Mouse (Mus musculus): ENCODE measurements at regions not wholly inside any gene's neighbourhood (a gene's known extent, or its start where the extent isn't known, plus 50 kb on each side); places are given as distances from the start of the nearest gene placed in this dataset.

- Histone ChIP-seq H3K9me3 (no peaks in the 10 kb centered on the region), H3K4me3 (no peak overlapping the region), H3K4me1 (peaks cover 26% of the 10 kb centered on the region), H3K27me3 (ENCODE audit: poor library complexity, severe bottlenecking) (peaks cover 15% of the 10 kb centered on the region), H3K36me3 (replicated peaks) (no peaks in the 10 kb centered on the region), H3K27ac (peak overlapping the region; percentile 61; the same call in 1 of the 2 replicates)
- 24% methylated on average over 11 of the region's 11 CpGs for WGBS
- no peak for DNase-seq (ENCODE audit: extremely low spot score, low spot score)
Measured at GRCm38 (mm10) chr5:129297657-129298349, 201.3 kb downstream of the Adgrd1 start.

- H3K4me3 ChIP-seq, result no peak overlapping the region
- H3K4me1 ChIP-seq, result peaks cover 26% of the 10 kb centered on the region
- H3K27me3 ChIP-seq (ENCODE audit: poor library complexity, severe bottlenecking), result peaks cover 15% of the 10 kb centered on the region
- WGBS, result 8% methylated on average over 11 of the region's 11 CpGs
- peak overlapping the region; percentile 61 for H3K27ac ChIP-seq
- H3K9me3 ChIP-seq, result no peaks in the 10 kb centered on the region
- H3K36me3 ChIP-seq (replicated peaks), result no peaks in the 10 kb centered on the region
- peak; percentile 20 for DNase-seq (ENCODE audit: extremely low spot score, low spot score)
Measured at GRCm38 (mm10) chr5:129298646-129299455, 202.2 kb upstream of the Sfswap start.

- no peak for DNase-seq (ENCODE audit: extremely low spot score, low spot score)
- no peaks in the 10 kb centered on the region for H3K9me3 ChIP-seq
- no peak overlapping the region for H3K4me3 ChIP-seq
- no peaks in the 10 kb centered on the region for H3K36me3 ChIP-seq (replicated peaks)
- H3K27ac ChIP-seq, result peak overlapping the region; percentile 61
- WGBS, result 35% methylated on average over 2 of the region's 2 CpGs
- peaks cover 15% of the 10 kb centered on the region for H3K27me3 ChIP-seq (ENCODE audit: poor library complexity, severe bottlenecking)
- H3K4me1 ChIP-seq, result peaks cover 26% of the 10 kb centered on the region
Measured at GRCm38 (mm10) chr5:129299456-129299765, 201.6 kb upstream of the Sfswap start.

GRCm38 (mm10) chr5:129300423-129300822 lies 200.6 kb upstream of the Sfswap start:
- H3K36me3 ChIP-seq (replicated peaks), result no peaks in the 10 kb centered on the region
- H3K27me3 ChIP-seq (ENCODE audit: poor library complexity, severe bottlenecking), result peaks cover 15% of the 10 kb centered on the region
- no peak for DNase-seq (ENCODE audit: extremely low spot score, low spot score)
- 91% methylated on average over 6 of the region's 6 CpGs for WGBS
- no peak overlapping the region for H3K4me3 ChIP-seq
- peaks cover 26% of the 10 kb centered on the region for H3K4me1 ChIP-seq
- no peak overlapping the region for H3K27ac ChIP-seq
- H3K9me3 ChIP-seq, result no peaks in the 10 kb centered on the region

- WGBS, result 53% methylated on average over 9 of the region's 9 CpGs
- no peak overlapping the region for H3K4me3 ChIP-seq
Measured at GRCm38 (mm10) chr5:129315626-129316025, 185.4 kb upstream of the Sfswap start.

GRCm38 (mm10) chr5:129331094-129331523 lies 169.9 kb upstream of the Sfswap start:
- DNase-seq (ENCODE audit: extremely low spot score, low spot score), result peak; percentile 24
- Histone ChIP-seq H3K4me1 (peaks cover 11% of the 10 kb centered on the region), H3K36me3 (replicated peaks) (no peaks in the 10 kb centered on the region), H3K4me3 (no peak overlapping the region), H3K27ac (no peak overlapping the region), H3K9me3 (peaks cover 5% of the 10 kb centered on the region; the same call in 1 of the 2 replicates), H3K27me3 (ENCODE audit: poor library complexity, severe bottlenecking) (peaks cover 4% of the 10 kb centered on the region; the same call in 1 of the 2 replicates)
- 16% methylated on average over 11 of the region's 11 CpGs for WGBS

More at GRCm38 (mm10) chr5:129315626-129316025, 185.4 kb upstream of the Sfswap start:
- Histone ChIP-seq H3K27ac (no peak overlapping the region), H3K9me3 (no peaks in the 10 kb centered on the region), H3K36me3 (replicated peaks) (no peaks in the 10 kb centered on the region), H3K4me1 (peaks cover 14% of the 10 kb centered on the region), H3K27me3 (ENCODE audit: poor library complexity, severe bottlenecking) (no peaks in the 10 kb centered on the region)
- DNase-seq (ENCODE audit: extremely low spot score, low spot score), result no peak

- WGBS, result 91% methylated on average over 3 of the region's 3 CpGs
- no peak for DNase-seq (ENCODE audit: extremely low spot score, low spot score)
- Histone ChIP-seq H3K36me3 (replicated peaks) (no peaks in the 10 kb centered on the region), H3K4me1 (peaks cover 8% of the 10 kb centered on the region), H3K9me3 (peaks cover 5% of the 10 kb centered on the region; the same call in 1 of the 2 replicates), H3K27me3 (ENCODE audit: poor library complexity, severe bottlenecking) (peaks cover 4% of the 10 kb centered on the region; the same call in 1 of the 2 replicates), H3K27ac (no peak overlapping the region), H3K4me3 (no peak overlapping the region)
Measured at GRCm38 (mm10) chr5:129332014-129332413, 169.0 kb upstream of the Sfswap start.

- no peaks in the 10 kb centered on the region for H3K27me3 ChIP-seq (ENCODE audit: poor library complexity, severe bottlenecking)
- no peak overlapping the region for H3K4me3 ChIP-seq
- WGBS, result 75% methylated on average over 7 of the region's 7 CpGs
- no peaks in the 10 kb centered on the region for H3K36me3 ChIP-seq (replicated peaks)
- no peaks in the 10 kb centered on the region for H3K9me3 ChIP-seq
- no peak for DNase-seq (ENCODE audit: extremely low spot score, low spot score)
- H3K4me1 ChIP-seq, result no peaks in the 10 kb centered on the region
- no peak overlapping the region for H3K27ac ChIP-seq
Measured at GRCm38 (mm10) chr5:129338511-129338910, 162.5 kb upstream of the Sfswap start.

GRCm38 (mm10) chr5:129344038-129344437 lies 157.0 kb upstream of the Sfswap start:
- H3K4me1 ChIP-seq, result no peaks in the 10 kb centered on the region
- no peaks in the 10 kb centered on the region for H3K27me3 ChIP-seq (ENCODE audit: poor library complexity, severe bottlenecking)
- WGBS, result 88% methylated on average over 12 of the region's 12 CpGs
- no peak for DNase-seq (ENCODE audit: extremely low spot score, low spot score)
- no peaks in the 10 kb centered on the region for H3K36me3 ChIP-seq (replicated peaks)
- no peak overlapping the region for H3K27ac ChIP-seq
- no peaks in the 10 kb centered on the region for H3K9me3 ChIP-seq
- H3K4me3 ChIP-seq, result no peak overlapping the region

- 73% methylated on average over 12 of the region's 12 CpGs for WGBS
- Histone ChIP-seq H3K36me3 (replicated peaks) (no peaks in the 10 kb centered on the region), H3K27me3 (ENCODE audit: poor library complexity, severe bottlenecking) (no peaks in the 10 kb centered on the region), H3K9me3 (no peaks in the 10 kb centered on the region), H3K27ac (no peak overlapping the region), H3K4me1 (peaks cover 17% of the 10 kb centered on the region), H3K4me3 (no peak overlapping the region)
- DNase-seq (ENCODE audit: extremely low spot score, low spot score), result no peak
Measured at GRCm38 (mm10) chr5:129350024-129350423, 151.0 kb upstream of the Sfswap start.

- no peaks in the 10 kb centered on the region for H3K27me3 ChIP-seq (ENCODE audit: poor library complexity, severe bottlenecking)
- H3K9me3 ChIP-seq, result no peaks in the 10 kb centered on the region
- H3K27ac ChIP-seq, result no peak overlapping the region
- no peak for DNase-seq (ENCODE audit: extremely low spot score, low spot score)
- no peaks in the 10 kb centered on the region for H3K36me3 ChIP-seq (replicated peaks)
- H3K4me3 ChIP-seq, result no peak overlapping the region
- WGBS, result 39% methylated on average over 9 of the region's 9 CpGs
- peaks cover 17% of the 10 kb centered on the region for H3K4me1 ChIP-seq
Measured at GRCm38 (mm10) chr5:129353549-129353948, 147.5 kb upstream of the Sfswap start.

- no peak for DNase-seq (ENCODE audit: extremely low spot score, low spot score)
- Histone ChIP-seq H3K36me3 (replicated peaks) (no peaks in the 10 kb centered on the region), H3K4me1 (peaks cover 16% of the 10 kb centered on the region), H3K27me3 (ENCODE audit: poor library complexity, severe bottlenecking) (no peaks in the 10 kb centered on the region), H3K4me3 (no peak overlapping the region), H3K9me3 (no peaks in the 10 kb centered on the region), H3K27ac (no peak overlapping the region)
- 80% methylated on average over 5 of the region's 5 CpGs for WGBS
Measured at GRCm38 (mm10) chr5:129354877-129355276, 146.1 kb upstream of the Sfswap start.

GRCm38 (mm10) chr5:129361527-129361926 lies 139.5 kb upstream of the Sfswap start:
- H3K27me3 ChIP-seq (ENCODE audit: poor library complexity, severe bottlenecking), result no peaks in the 10 kb centered on the region
- H3K27ac ChIP-seq, result no peak overlapping the region
- no peaks in the 10 kb centered on the region for H3K9me3 ChIP-seq
- no peak overlapping the region for H3K4me3 ChIP-seq
- WGBS, result 88% methylated on average over 2 of the region's 2 CpGs
- no peaks in the 10 kb centered on the region for H3K36me3 ChIP-seq (replicated peaks)
- H3K4me1 ChIP-seq, result peaks cover 8% of the 10 kb centered on the region; the same call in 1 of the 2 replicates
- no peak for DNase-seq (ENCODE audit: extremely low spot score, low spot score)
